Mouse (Mus musculus) heart, adult 2 months (tissue): ENCODE measurements around the gene Gm9573. TPM values are rescaled to one million over a fixed set of nuclear protein-coding genes. Genes with fewer than 3 reads are reported as not detected.

ENCODE experiments used
- DNase-seq, 2 experiments: peaks; one replicate each; pipeline ENCODE4 v3.0.0; 2021
- H3K27ac ChIP-seq: fragments of 200-600 bp; 2 replicates; pipeline ENCODE4 v1.8.1; 2022
- H3K27me3 ChIP-seq: fragments of 200-500 bp; 2 replicates; pipeline ENCODE4 v1.6.1; 2012; ENCODE audit warnings: mild to moderate bottlenecking, low read length, inconsistent platforms, mixed read lengths; ENCODE audit not compliant: control insufficient read depth, insufficient read depth
- H3K36me3 ChIP-seq: fragments of 200-500 bp; 2 replicates; pipeline ENCODE4 v1.6.1; 2012; ENCODE audit warnings: low read length, inconsistent platforms; ENCODE audit not compliant: control insufficient read depth, insufficient read depth
- H3K4me1 ChIP-seq: fragments of 200-500 bp; 2 replicates; pipeline ENCODE4 v1.6.1; 2011; ENCODE audit warnings: low read length; ENCODE audit not compliant: control insufficient read depth, insufficient read depth
- H3K4me3 ChIP-seq: fragments of 200-600 bp; 2 replicates; pipeline ENCODE4 v1.8.1; 2022
- H3K79me2 ChIP-seq: fragments of 200-500 bp; replicated peaks from 2 replicates; pipeline ENCODE4 v1.6.1; 2012; ENCODE audit warnings: mild to moderate bottlenecking, inconsistent platforms, low read length, moderate library complexity, mixed read lengths; ENCODE audit not compliant: control insufficient read depth, insufficient read depth
- H3K9ac ChIP-seq: fragments of 200-500 bp; 2 replicates; pipeline ENCODE4 v1.6.1; 2012; ENCODE audit warnings: low read depth, mild to moderate bottlenecking, control low read depth, inconsistent platforms, low read length, mixed read lengths
- CTCF ChIP-seq: fragments of 200-600 bp; IDR thresholded peaks from 2 replicates; pipeline ENCODE4 v1.8.1; 2022; ENCODE audit warnings: antibody characterized with exemption, mild to moderate bottlenecking, moderate library complexity
- EP300 ChIP-seq: fragments of 200-500 bp; IDR thresholded peaks from 2 replicates; pipeline ENCODE4 v1.6.1; 2011; ENCODE audit warnings: low read depth, low read length, control low read depth; ENCODE audit not compliant: insufficient read depth
- POLR2A ChIP-seq: fragments of 200-500 bp; IDR thresholded peaks from 2 replicates; pipeline ENCODE4 v1.6.1; 2011; ENCODE audit warnings: mild to moderate bottlenecking, low read depth, low read length, control low read depth; ENCODE audit not compliant: insufficient read depth
- WGBS: fragments of 180-500 bp; shearing (Covaris S2); methylation state at CpG from one replicate; pipeline ENCODE4 v1.1.7; 2018; 5-methylcytosine and 5-hydroxymethylcytosine counted together
- intact Hi-C: fragments of 180-260 bp; cut with DNase I; formaldehyde crosslinking; loops from one replicate; pipeline ENCODE4 v1.15.1; 2025
- long read RNA-seq: library from polyadenylated mRNA; stranded (forward); transcript quantifications from one replicate; pipeline ENCODE4 v2.0.0, GENCODE M21; 2021
- polyA plus RNA-seq: library from polyadenylated mRNA; depleted of rRNA; stranded (reverse); fragments of >200 nt; gene quantifications from 2 replicates; pipeline ENCODE4 v1.2.3, GENCODE M21; 2012; rRNA removed
- total RNA-seq, 2 experiments: library from RNA; stranded (reverse); gene quantifications; 2 replicates each; pipeline ENCODE4 v1.2.3; 2021

The Gm9573 gene
- total RNA-seq (not detected), polyA plus RNA-seq (not detected in 2 replicates)
- long read RNA-seq: 0 reads

DNA sequence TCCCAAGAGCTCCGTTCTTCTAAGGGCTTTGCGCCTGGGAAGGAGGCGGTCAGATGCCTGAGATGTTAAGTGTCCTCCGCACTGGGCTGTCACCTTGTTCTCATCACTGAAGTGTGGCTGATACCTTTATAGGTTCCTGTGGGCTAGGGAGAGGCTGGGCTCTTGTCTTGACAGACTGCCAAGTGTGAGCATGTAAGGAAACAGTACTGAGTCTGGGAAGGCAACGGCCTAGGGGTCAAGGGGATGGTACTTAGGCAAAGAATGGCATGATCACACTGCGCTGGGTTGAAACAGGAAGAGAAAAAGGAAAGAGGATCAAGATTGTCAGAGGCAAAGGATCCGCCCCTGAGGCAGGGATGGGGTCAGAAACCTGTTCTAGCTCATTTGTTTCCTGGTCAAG lies at the start of gene Gm9573:
Gene Gm9573, minus strand, starts transcription at position 101 of the 400 bp plus-strand sequence.
- 69% methylated on average over 7 of the region's 7 CpGs for WGBS
- no peak within 1 kb of the TSS for H3K4me3 ChIP-seq
- H3K79me2 ChIP-seq: no peaks in the 10 kb centered on the region
- H3K27ac ChIP-seq: no peak within 1 kb of the TSS
- no peaks in the 10 kb centered on the region for H3K4me1 ChIP-seq
- H3K36me3 ChIP-seq: no peaks in the 10 kb centered on the region
- no peak within 1 kb of the TSS for H3K9ac ChIP-seq
- no peak for TF ChIP-seq EP300
- TF ChIP-seq CTCF: no peak
- TF ChIP-seq POLR2A: no peak
- intact Hi-C loops: no loop called here
- no peak for DNase-seq
- no peaks in the 10 kb centered on the region for H3K27me3 ChIP-seq

DNA sequence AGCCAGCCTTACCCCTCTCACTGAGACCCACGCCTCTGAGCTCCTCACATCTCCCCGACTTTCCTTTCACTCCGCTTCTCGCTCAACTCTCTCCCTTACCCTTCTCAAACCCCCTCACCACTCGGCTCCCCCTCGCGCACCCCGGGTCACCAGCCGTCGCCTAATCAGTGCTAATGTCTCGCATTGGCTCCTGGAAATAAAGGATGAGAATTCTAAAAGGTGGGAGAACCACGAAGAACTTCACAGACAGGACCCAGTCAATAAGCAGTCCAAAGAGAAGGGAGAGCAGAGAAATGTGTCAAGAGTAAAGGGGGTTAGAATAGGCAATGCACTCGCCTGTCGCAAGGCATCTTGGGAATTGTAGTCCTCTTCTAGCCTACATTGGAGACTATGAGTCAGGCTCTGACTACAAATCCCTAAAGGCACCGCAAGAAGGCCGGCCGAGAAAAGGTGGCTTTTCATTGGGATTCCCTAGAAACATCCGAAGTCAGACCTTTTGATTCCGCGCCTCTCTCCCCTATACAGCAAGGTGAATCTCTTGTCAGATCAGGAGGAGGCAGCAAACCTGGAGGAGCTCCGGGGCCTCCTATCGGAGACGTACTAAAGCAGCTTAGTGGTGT lies 47.1 kb upstream of the Gm9573 start, which contains the start of gene Gtf2h4:
Gene Gtf2h4, minus strand, starts transcription at position 324 of the 620 bp plus-strand sequence.
- no peaks in the 10 kb centered on the region for H3K27me3 ChIP-seq
- no peaks in the 10 kb centered on the region for H3K36me3 ChIP-seq
- no peaks in the 10 kb centered on the region for H3K79me2 ChIP-seq
- TF ChIP-seq POLR2A: peak; percentile 76
- TF ChIP-seq CTCF: no peak; the same call in 1 of the 2 replicates
- TF ChIP-seq EP300: peak; percentile 57; the same call in 1 of the 2 replicates
- peaks cover 1% of the 10 kb centered on the region; the same call in 1 of the 2 replicates for H3K4me1 ChIP-seq
- peak; percentile 76 to 88 for DNase-seq
- peak within 1 kb of the TSS; percentile 75 for H3K27ac ChIP-seq
- H3K9ac ChIP-seq: peak within 1 kb of the TSS; percentile 98
- intact Hi-C loops: no loop called here
- H3K4me3 ChIP-seq: peak within 1 kb of the TSS; percentile 79
- 3% methylated on average over 23 of the region's 23 CpGs for WGBS

DNA sequence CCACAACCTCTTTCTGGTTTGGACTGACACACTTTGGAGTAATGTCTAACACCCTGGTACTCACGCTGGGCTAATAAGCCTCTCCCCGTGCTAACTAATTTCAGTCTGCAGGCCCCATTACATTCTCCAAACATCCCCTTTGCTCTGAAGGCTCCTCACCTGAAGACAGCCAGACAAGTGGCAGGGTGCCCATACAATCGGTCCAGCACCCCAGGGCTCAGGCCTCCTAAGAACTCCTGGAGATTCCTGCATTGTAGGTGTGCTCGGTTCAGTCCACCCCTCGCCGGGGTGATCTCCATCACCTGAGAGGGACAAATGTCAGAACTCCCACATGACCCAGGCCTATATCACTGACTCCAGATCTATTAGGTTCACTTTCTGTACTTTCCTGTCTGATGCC lies 46.1 kb upstream of the Gm9573 start:
- TF ChIP-seq EP300 (no peak), CTCF (no peak), POLR2A (no peak)
- H3K9ac ChIP-seq: no peak overlapping the region
- no peak overlapping the region for H3K27ac ChIP-seq
- no peak overlapping the region for H3K4me3 ChIP-seq
- H3K4me1 ChIP-seq: peaks cover 1% of the 10 kb centered on the region; the same call in 1 of the 2 replicates
- 92% methylated on average over 6 of the region's 6 CpGs for WGBS
- no peaks in the 10 kb centered on the region for H3K36me3 ChIP-seq
- H3K27me3 ChIP-seq: no peaks in the 10 kb centered on the region
- no peak for DNase-seq
- intact Hi-C loops: no loop called here
- no peaks in the 10 kb centered on the region for H3K79me2 ChIP-seq

DNA sequence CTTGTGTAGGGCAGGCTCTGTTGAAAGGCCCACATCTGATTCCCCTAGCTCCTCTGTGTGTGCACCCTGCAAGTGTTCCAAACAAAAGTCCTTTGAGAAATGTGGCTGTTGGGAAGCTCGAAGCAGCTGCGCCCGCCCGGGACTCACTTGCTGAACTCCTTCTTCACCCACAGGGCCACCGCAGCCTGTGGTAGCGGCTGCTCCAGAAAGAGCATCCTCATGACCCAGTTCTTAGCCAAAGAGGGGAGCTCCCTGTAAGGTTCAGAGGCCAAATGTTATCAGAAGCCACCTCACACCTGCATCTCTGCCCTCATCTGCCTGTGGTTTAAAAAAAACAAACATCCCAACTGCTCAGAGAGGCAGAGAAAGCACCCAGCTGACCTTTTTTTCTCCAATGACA lies 45.4 kb upstream of the Gm9573 start:
- Histone ChIP-seq H3K36me3 (no peaks in the 10 kb centered on the region), H3K27me3 (no peaks in the 10 kb centered on the region), H3K9ac (no peak overlapping the region), H3K4me1 (peaks cover 1% of the 10 kb centered on the region; the same call in 1 of the 2 replicates), H3K27ac (no peak overlapping the region), H3K79me2 (no peaks in the 10 kb centered on the region), H3K4me3 (no peak overlapping the region)
- no peak for TF ChIP-seq CTCF
- TF ChIP-seq EP300: no peak
- TF ChIP-seq POLR2A: no peak
- WGBS: 90% methylated on average over 6 of the region's 6 CpGs
- intact Hi-C loops: no loop called here
- DNase-seq: no peak

DNA sequence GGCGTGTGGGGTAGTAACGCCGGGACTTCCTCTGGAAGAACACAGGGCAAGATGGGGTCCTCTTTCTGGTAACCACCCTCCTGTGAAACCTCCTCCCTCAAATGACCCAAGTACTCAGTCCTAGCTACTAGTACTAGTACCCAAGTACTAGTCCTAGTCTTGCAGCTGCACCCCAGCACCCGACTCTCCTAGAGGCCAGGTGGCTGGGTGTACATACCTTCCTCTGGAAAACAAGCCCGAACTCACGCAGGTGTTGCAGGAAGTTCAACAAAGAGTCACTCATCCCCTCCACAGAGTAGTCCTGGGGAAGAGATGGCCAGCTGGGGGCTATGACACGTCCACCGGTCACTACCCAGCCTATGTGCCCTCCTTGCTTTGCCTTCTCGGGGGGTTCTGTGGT lies 43.3 kb upstream of the Gm9573 start:
- H3K27ac ChIP-seq: no peak overlapping the region
- no peak for DNase-seq
- intact Hi-C loops: no loop called here

DNA sequence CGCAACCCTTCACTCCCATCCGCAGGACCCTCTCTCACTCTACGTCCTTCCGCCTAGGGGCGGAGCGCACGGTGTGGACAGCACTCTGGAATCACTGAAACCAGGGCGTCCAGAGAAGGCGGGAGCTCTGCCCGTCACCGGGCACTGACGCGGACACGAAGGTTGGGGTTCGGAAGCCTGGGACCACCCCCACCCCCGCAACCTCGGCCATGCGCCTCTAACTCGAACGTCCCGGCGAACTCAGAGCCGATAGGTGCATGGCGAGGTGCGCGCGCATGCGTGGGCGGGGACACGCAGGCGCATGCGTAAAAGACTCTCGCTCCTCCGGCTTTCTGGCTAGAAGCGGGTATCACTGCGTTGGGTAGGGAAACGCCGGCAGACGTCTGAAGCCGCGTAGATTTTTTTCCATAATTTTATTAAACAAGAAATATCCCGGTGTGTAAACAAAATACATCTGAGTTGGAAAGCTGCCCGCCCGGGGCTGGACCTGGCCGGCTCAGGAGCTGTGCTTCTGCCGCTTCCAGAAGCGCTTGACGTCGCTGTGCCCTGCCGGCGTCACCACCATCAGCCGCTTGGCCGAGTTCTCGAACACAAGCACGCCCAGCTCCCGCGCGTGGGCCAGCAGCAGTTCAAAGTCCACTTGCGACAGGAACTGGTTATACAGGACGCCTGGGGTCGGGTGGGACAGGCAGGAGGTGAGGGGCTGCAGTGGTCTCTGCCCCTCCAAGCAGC lies 41.1 kb upstream of the Gm9573 start, which contains the start of gene Vars2:
Gene Vars2, minus strand, starts transcription at position 259 of the 732 bp plus-strand sequence.
- Histone ChIP-seq H3K27me3 (no peaks in the 10 kb centered on the region), H3K27ac (peak within 1 kb of the TSS; percentile 87), H3K9ac (peak within 1 kb of the TSS; percentile 89), H3K4me3 (peak within 1 kb of the TSS; percentile 88), H3K36me3 (no peaks in the 10 kb centered on the region), H3K4me1 (peaks cover 2% of the 10 kb centered on the region; the same call in 1 of the 2 replicates), H3K79me2 (no peaks in the 10 kb centered on the region)
- under 1% methylated on average over 61 of the region's 61 CpGs for WGBS
- TF ChIP-seq EP300: 0 out of 2 replicates have a peak, but pooled peaks have one; percentile 17
- TF ChIP-seq CTCF: 0 out of 2 replicates have a peak, but pooled peaks have one; percentile 21
- TF ChIP-seq POLR2A: peak; percentile 93
- peak; percentile 97 to 98 for DNase-seq
- intact Hi-C loops: no loop called here

More for the DNA sequence above, 43.3 kb upstream of the Gm9573 start:
- no peaks in the 10 kb centered on the region for H3K27me3 ChIP-seq
- H3K4me3 ChIP-seq: no peak overlapping the region
- WGBS: 93% methylated on average over 9 of the region's 9 CpGs
- peaks cover 3% of the 10 kb centered on the region; the same call in 1 of the 2 replicates for H3K4me1 ChIP-seq
- no peaks in the 10 kb centered on the region for H3K36me3 ChIP-seq
- TF ChIP-seq EP300 (no peak), CTCF (no peak), POLR2A (no peak)
- H3K79me2 ChIP-seq: no peaks in the 10 kb centered on the region
- H3K9ac ChIP-seq: no peak overlapping the region
